8 mouse cellular contexts compared by ENCODE assay signal in the genomic region with DNA sequence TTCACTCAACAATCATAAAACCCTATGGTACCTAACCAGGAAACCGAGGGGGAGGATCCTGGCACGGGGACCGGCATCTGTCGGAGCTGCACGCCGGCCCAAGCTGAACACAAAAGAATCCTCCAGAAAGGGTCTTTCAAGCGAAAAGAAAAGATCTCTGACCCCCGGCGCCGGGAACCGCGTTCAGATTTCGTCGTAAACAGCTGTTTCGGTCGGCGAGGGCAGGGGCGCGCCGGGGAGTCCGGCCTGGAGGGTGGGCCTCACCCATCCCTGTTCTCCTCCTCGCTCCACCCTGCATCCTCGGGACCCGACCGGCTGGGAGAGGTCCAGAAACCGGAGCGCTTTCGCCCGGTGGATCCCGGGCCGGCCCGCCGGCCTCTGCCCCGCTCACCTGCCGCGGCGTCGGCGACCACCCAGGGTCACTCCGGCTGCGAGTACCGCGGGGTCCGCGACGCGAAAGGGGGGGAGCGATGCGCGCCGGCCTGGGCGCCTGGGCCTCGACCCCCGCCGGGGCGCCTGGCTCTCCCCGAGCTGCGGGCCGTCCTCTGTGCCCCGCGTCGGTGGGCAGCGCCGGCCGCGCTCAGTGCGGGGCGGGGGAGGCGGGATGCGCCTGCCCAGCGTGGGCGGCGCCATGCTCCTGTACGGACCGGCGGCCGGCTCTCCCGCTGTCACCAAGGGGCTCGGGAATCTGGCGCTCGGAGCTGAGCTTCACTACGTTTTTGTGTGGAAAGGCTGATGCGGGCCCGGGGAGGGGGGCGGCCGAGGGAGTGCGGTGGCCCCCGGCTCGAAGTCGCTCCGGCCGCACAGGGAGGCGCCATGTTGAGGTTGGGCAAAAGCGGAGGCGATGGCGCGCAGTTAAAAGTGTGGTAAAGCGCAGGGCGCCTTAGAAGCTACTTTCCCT. TPM values are rescaled to one million over a fixed set of nuclear protein-coding genes. Genes with fewer than 3 reads are reported as not detected.
DNase-seq lines count a peak whose midpoint lies in the region; ATAC-seq and TF ChIP-seq lines count a peak whose summit lies in the region.

Tcp11l1 (minus strand) TSS at position 585 of the 901 bp plus-strand sequence.

- TF ChIP-seq CTCF in hindbrain, postnatal 0 days (IDR thresholded peaks at IDR 0.05; ENCODE audit: low read depth) = no peak

- ATAC-seq in hindbrain, postnatal 0 days = peak; percentile 95
- ATAC-seq in megakaryocyte, adult 5-6 weeks (ENCODE audit: poor library complexity, severe bottlenecking) = peak; percentile 73

- peak within 1 kb of the TSS; percentile 59 for H3K4me2 ChIP-seq in hindbrain, postnatal 0 days (ENCODE audit: low read depth, low read length)

- DNase-seq in ZHBTc4 (ENCODE audit: low read depth, low spot score) = peak; percentile 58
- DNase-seq in cerebellum, postnatal 36 days = peak; percentile 70 to 72
- DNase-seq in gastrocnemius, adult 8-10 months (ENCODE audit: low spot score in 2 of 2) = peak; percentile 31 to 46
- peak; percentile 85 for DNase-seq in hindbrain, postnatal 0 days (ENCODE audit: low spot score)
- peak; percentile 25 to 77 for DNase-seq in left cerebral cortex, adult 9 months (ENCODE audit: low spot score in 2 of 2)
- peak; percentile 62 to 84 for DNase-seq in right cerebral cortex, adult 2 months (ENCODE audit: low spot score in 2 of 2)
- peak; percentile 72 for DNase-seq in yolk sac, embryonic 10.5 days (ENCODE audit: low spot score)

- no peaks in the 10 kb centered on the region for H3K27me3 ChIP-seq in hindbrain, postnatal 0 days (ENCODE audit: insufficient read depth, low read length)

- WGBS in hindbrain, postnatal 0 days = 3% methylated on average over 72 of the region's 99 CpGs

- no peaks in the 10 kb centered on the region for H3K36me3 ChIP-seq in hindbrain, postnatal 0 days (ENCODE audit: insufficient read depth, low read length)

- 0 out of 2 replicates have a peak, but pooled peaks cover 5% of the 10 kb centered on the region for H3K4me1 ChIP-seq in hindbrain, postnatal 0 days (ENCODE audit: insufficient read depth, low read length)

- peak within 1 kb of the TSS; percentile 86 for H3K27ac ChIP-seq in hindbrain, postnatal 0 days

- peak within 1 kb of the TSS; percentile 85 for H3K4me3 ChIP-seq in hindbrain, postnatal 0 days (ENCODE audit: low read length)

- no peaks in the 10 kb centered on the region for H3K9me3 ChIP-seq in hindbrain, postnatal 0 days (ENCODE audit: low read length)

- peak within 1 kb of the TSS; percentile 78 for H3K9ac ChIP-seq in hindbrain, postnatal 0 days (replicated peaks; ENCODE audit: low read length)

RNA-seq across cellular contexts. Expression of gene Tcp11l1, which starts in this region (rescaled TPM):
- 10 to 100 TPM in 1 of 4 experiments, 1 to 10 TPM in 3; 8.7 to 11.7 (median 9.2) TPM for total RNA-seq in gastrocnemius, adult 8-10 months (2022)
- 27.0 and 46.5 TPM in 2 replicates for total RNA-seq in hindbrain, postnatal 0 days (2014; rRNA removed)
- polyA plus RNA-seq in hindbrain, postnatal 0 days (2015; fragmentation: Nextera tagmentation; extraction: Ambion mirVana) = 64.2 and 69.6 TPM in 2 replicates
- total RNA-seq in megakaryocyte, adult 5-6 weeks (2015) = 10.6 and 14.6 TPM in 2 replicates
- total RNA-seq in megakaryocyte, adult 5-6 weeks (2017) = 3.0 and 6.7 TPM in 2 replicates

Comparison
In these comparisons a context has a peak if more than half of its experiments do, and no peak if none do; other contexts are left out.
1. Peak in every context shown above with its lines: DNase-seq, ATAC-seq, H3K4me3 ChIP-seq and H3K27ac ChIP-seq.